Mouse (Mus musculus) macrophage (primary cell): ENCODE data around the gene Rgl2. TPM values are rescaled to one million over a fixed set of nuclear protein-coding genes. Genes with fewer than 3 reads are reported as not detected.

Experiments
- H3K27ac ChIP-seq: fragments of 350-480 bp; formaldehyde crosslinking; 2 replicates; pipeline ENCODE4 v1.9.0; 2021
- H3K36me3 ChIP-seq: fragments of 350-480 bp; formaldehyde crosslinking; 2 replicates; pipeline ENCODE4 v1.9.0; 2021; ENCODE audit errors: inconsistent target
- H3K4me3 ChIP-seq: fragments of 350-480 bp; formaldehyde crosslinking; 2 replicates; pipeline ENCODE4 v1.9.0; 2021; ENCODE audit errors: inconsistent target
- H3K79me2 ChIP-seq: fragments of 350-480 bp; formaldehyde crosslinking; 2 replicates; pipeline ENCODE4 v1.9.0; 2021; ENCODE audit errors: inconsistent target
- WGBS: methylation state at CpG from one replicate; pipeline ENCODE4 v1.1.7; 2026; ENCODE audit warnings: inconsistent platforms; ENCODE audit not compliant: missing documents; 5-methylcytosine and 5-hydroxymethylcytosine counted together
- polyA plus RNA-seq: library from polyadenylated mRNA; stranded (reverse); fragments of 250-400 nt; gene quantifications from 3 replicates; pipeline ENCODE4 v1.2.4, GENCODE M21; 2018; ENCODE audit warnings: inconsistent platforms

Rgl2 gene
- polyA plus RNA-seq, 1 experiment from 2014 or later = 36.9 TPM

DNA sequence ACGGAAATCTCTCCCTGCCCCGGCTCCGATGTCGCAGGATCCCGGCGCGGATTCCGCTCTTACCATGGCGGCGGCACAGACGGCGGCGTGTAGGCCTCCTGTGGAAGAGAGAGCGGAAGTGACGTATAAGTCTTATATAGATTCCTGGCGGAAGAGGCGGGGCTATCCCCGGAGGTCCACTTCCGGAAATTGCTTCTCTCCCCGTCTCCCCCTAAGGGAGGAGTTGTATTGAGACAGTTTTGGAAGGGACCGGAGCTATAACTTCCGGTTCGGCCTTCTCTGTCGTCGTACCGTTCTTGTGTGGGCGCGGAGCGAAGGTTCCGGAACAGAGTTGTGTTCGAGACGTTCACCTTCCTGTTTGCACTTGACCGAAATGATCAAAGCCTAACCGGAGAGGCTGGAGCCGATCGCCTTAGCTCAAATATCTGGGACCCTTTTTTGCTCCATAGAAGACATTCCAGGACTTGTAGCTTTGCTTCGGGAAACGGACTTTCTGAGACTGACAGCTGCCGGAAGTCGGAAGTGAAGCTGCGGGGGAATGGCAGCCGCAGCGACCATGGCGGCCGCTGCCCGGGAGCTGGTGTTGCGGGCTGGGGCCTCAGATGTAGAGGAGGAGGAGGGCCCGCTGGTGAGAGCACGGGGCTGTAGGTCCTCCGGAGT lies 26.3 kb downstream of the Rgl2 start, which contains the start of the genes Vps52 and Rps18:
Gene Vps52 (plus strand): TSS at position 258 of the 660 bp plus-strand sequence.
Gene Rps18 (minus strand): TSS at position 447 of the 660 bp plus-strand sequence.
- peaks cover 51% of the 10 kb centered on the region for H3K79me2 ChIP-seq
- H3K27ac ChIP-seq = peak within 1 kb of the TSS; percentile 93
- peak within 1 kb of the TSS; percentile 92 for H3K4me3 ChIP-seq
- under 1% methylated on average over 50 of the region's 50 CpGs for WGBS
- H3K36me3 ChIP-seq = peaks cover 33% of the 10 kb centered on the region

DNA sequence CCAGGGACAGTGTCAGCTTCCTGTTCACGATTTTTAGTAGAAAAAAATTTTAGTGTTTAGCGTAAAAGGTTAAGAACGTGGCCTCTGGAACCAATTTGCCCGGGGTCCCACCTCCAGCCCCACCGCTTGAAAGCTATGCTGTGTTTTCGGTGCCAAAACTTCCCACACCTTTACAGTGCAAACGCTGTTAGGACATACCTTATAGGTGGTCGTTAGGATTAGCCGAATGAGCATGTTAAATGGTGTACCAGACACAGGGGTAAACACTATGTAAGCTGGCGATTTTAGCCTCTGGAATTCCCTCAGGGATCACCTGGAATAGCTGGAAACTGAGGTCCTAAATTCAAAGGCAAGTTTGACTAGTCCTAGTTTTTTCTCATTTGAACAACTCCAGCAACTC lies 27.0 kb downstream of the Rgl2 start:
- peak overlapping the region; percentile 93 for H3K27ac ChIP-seq
- H3K79me2 ChIP-seq = peaks cover 46% of the 10 kb centered on the region
- H3K4me3 ChIP-seq = peak overlapping the region; percentile 92
- 12% methylated on average over 10 of the region's 10 CpGs for WGBS
- peaks cover 40% of the 10 kb centered on the region for H3K36me3 ChIP-seq

DNA sequence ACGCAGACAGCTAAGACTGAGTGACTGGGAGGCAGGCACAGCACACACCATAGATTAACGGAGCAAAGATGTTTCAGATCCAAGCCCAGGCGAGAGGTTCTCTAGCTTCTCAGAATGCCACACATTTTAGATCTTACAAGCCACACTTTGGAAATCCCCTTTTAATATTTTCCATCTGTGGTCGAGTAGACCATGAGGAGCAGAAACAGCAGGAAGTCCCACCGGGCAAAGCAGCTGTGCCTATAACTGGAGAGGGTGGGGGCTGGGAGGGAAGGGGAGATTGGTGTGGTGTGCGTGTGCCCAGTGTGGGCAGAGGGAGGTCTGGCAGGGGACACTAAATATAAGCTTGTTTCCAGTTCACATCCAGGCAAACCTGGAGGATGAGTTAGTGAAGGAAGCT lies 28.1 kb downstream of the Rgl2 start:
- Histone ChIP-seq H3K27ac (no peak overlapping the region), H3K79me2 (peaks cover 46% of the 10 kb centered on the region), H3K36me3 (peaks cover 50% of the 10 kb centered on the region), H3K4me3 (no peak overlapping the region)
- WGBS = 83% methylated on average over 6 of the region's 6 CpGs

DNA sequence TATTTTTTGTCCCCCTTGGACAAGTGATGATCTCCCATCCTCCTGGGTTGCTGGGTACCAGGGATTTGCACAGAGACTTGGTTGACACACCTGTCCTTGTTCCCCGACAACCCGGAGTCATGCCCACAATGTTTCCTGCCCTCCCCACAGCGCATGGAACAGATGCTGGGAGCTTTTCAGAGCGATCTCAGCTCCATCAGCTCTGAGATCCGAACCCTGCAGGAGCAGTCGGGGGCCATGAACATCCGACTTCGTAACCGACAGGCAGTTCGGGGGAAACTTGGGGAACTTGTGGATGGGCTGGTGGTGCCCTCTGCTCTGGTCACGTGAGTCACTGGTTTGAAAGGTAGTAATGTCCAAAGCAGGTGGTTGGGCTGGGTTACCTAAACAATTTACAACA lies 29.1 kb downstream of the Rgl2 start:
- H3K4me3 ChIP-seq = no peak overlapping the region
- H3K36me3 ChIP-seq = peaks cover 50% of the 10 kb centered on the region
- WGBS = 92% methylated on average over 11 of the region's 11 CpGs
- H3K79me2 ChIP-seq = peaks cover 39% of the 10 kb centered on the region
- no peak overlapping the region for H3K27ac ChIP-seq

DNA sequence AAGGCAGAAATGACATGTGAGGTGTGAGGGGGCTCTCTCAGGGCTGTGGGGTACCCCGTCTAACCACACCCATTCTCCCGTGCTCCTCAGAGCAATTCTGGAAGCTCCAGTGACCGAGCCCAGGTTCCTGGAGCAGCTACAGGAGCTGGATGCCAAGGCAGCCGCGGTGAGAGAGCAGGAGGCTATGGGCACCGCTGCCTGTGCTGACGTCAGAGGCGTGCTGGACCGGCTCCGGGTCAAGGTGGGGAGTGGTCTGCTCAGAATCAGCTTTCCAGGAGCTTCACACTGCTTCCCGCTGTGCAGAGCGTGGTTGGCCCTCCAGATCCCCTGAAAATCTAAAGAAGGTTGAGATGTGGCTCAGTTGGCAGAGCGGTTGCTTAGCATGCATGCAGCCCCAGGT lies 29.8 kb downstream of the Rgl2 start:
- Histone ChIP-seq H3K36me3 (peaks cover 52% of the 10 kb centered on the region), H3K4me3 (no peak overlapping the region), H3K27ac (no peak overlapping the region), H3K79me2 (peaks cover 32% of the 10 kb centered on the region)
- WGBS = 90% methylated on average over 13 of the region's 13 CpGs

DNA sequence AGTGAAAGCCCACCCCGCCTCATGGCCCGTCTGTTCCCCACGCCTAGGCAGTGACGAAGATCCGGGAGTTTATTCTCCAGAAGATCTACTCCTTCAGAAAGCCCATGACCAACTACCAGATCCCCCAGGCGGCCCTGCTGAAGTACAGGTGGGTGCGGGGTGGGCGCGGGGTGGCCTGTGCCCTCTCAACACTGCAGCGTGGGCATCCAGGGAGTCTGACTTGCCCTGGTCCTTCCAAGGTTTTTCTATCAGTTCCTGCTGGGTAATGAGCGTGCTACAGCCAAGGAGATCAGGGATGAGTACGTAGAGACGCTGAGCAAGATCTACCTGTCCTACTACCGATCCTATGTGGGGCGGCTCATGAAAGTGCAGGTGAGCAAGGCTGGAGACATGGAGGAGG lies 30.6 kb downstream of the Rgl2 start:
- peaks cover 24% of the 10 kb centered on the region for H3K79me2 ChIP-seq
- no peak overlapping the region for H3K4me3 ChIP-seq
- WGBS = 96% methylated on average over 15 of the region's 15 CpGs
- H3K36me3 ChIP-seq = peaks cover 53% of the 10 kb centered on the region
- H3K27ac ChIP-seq = no peak overlapping the region

DNA sequence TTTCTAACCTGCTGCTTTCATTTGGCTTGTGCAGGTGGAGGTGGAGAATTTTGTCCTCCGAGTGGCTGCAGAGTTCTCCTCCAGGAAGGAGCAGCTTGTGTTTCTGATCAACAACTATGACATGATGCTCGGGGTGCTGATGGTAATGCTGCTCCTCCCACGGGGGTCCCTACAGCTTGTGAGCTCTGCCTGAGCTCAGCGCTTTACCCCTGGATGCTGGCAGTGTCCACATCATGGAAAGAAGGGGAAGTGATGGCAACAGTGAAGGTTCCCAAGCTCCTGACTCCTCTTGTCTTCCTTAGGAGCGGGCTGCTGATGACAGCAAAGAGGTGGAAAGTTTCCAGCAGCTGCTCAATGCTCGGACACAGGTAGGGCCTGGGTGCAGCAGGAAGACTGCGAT lies 33.5 kb downstream of the Rgl2 start:
- no peak overlapping the region for H3K4me3 ChIP-seq
- peaks cover 3% of the 10 kb centered on the region; the same call in 1 of the 2 replicates for H3K79me2 ChIP-seq
- no peak overlapping the region for H3K27ac ChIP-seq
- H3K36me3 ChIP-seq = peaks cover 65% of the 10 kb centered on the region
- WGBS = 93% methylated on average over 7 of the region's 7 CpGs

DNA sequence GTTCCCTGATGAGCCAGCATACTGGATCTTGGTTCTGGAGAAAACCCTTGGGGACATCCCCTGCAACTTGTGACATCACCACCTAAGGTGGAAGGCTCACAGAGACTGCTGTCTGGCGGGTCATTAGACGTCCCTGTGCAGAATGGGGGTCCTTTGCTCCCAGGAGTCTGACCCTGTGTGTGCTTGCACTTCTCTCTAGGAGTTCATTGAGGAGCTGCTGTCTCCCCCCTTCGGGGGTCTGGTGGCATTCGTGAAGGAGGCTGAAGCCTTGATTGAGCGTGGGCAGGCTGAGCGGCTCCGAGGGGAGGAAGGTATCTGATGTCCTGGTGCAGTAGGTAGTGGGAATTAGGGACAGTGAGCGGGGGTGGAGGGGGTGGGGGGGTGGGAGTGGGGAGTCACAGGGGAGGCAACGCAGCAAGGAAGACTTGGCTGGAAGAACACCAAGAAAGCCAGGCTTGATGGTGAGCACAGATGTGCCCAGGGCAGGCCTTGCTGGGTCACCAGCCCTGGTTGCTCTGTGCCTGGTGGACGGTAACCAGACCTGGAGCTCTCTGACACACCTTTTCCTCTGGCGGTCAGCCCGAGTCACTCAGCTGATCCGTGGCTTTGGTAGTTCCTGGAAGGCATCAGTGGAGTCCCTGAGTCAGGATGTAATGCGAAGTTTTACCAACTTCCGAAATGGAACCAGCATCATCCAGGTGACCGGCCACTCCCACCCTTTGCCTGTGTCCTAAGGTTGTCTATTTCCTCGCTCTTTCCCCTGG lies 35.9 kb downstream of the Rgl2 start:
- 88% methylated on average over 13 of the region's 17 CpGs for WGBS
- no peak overlapping the region for H3K27ac ChIP-seq
- H3K79me2 ChIP-seq = no peaks in the 10 kb centered on the region
- H3K4me3 ChIP-seq = no peak overlapping the region
- H3K36me3 ChIP-seq = peaks cover 47% of the 10 kb centered on the region

DNA sequence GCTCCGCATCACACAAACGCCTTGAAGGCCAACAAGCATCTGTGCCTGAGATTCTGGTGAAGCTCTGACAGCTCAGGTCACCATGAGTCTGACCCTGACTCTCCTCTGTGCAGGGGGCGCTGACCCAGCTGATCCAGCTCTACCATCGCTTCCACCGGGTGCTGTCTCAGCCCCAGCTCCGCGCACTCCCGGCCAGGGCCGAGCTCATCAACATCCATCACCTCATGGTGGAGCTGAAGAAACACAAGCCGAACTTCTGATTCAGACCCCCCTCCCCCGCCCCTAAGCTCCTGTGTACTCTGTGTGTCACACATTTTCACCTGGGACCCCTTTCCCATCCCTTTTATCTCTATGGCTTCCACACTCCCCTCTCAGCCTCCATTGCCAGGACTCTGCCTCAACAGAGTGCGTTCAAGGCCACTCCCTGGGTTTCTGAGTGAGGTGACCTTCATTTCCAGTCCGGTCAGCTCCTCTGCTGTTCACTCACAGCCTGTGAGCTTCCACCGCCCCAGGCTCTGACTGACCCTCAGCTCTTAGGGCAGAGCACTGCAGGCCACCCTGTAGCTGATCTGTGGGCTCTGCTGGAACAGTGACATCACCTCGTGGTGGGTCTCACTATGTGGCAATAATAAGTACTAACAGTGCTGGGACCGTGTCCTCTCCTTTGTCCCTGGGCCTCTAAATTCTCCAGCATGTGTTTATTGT lies 36.7 kb downstream of the Rgl2 start:
- H3K79me2 ChIP-seq = no peaks in the 10 kb centered on the region
- H3K27ac ChIP-seq = no peak overlapping the region
- no peak overlapping the region for H3K4me3 ChIP-seq
- WGBS = 95% methylated on average over 16 of the region's 16 CpGs
- peaks cover 39% of the 10 kb centered on the region for H3K36me3 ChIP-seq

DNA sequence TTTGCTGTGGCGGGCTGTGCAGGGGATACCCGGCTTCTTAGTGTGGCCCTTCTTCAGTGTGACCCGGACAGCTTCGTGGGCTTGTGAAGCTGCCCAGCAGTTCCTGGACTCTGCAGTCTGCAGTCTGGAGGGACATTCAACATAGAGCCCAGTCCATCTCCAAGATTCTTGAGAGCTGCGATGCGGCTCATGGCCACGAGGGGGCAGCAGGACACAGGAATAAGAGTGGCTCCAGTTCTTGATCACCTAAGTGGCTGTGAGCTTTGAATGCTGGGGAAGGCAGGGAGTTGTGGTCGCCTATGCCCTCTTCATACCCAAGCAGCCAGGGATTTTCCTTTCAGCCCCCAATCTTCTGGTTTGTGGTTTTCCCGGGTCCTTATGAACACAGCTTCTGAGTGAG lies 39.1 kb downstream of the Rgl2 start:
- WGBS = 2% methylated on average over 9 of the region's 9 CpGs
- Histone ChIP-seq H3K36me3 (peaks cover 15% of the 10 kb centered on the region; the same call in 1 of the 2 replicates), H3K27ac (no peak overlapping the region), H3K4me3 (no peak overlapping the region), H3K79me2 (no peaks in the 10 kb centered on the region)

DNA sequence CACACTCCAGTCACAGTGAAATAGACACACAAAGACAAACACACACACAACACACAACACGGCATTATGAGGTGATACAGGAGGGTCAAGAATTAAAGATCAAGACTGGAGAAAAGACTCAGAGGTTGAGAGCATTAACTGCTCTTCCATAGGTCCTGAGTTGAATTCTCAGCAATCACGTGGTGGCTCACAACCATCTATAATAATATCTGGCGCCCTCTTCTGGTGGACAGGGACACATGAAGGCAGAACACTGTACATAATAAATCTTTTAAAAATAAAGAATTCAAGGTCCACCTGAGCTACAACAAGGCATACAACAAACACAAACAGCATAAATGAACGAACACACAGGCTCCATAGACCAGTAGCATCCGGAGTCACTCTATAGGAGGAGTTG lies 39.6 kb downstream of the Rgl2 start:
- Histone ChIP-seq H3K79me2 (no peaks in the 10 kb centered on the region), H3K4me3 (no peak overlapping the region), H3K36me3 (peaks cover 14% of the 10 kb centered on the region; the same call in 1 of the 2 replicates), H3K27ac (no peak overlapping the region)
- WGBS = 40% methylated on average over 5 of the region's 5 CpGs

DNA sequence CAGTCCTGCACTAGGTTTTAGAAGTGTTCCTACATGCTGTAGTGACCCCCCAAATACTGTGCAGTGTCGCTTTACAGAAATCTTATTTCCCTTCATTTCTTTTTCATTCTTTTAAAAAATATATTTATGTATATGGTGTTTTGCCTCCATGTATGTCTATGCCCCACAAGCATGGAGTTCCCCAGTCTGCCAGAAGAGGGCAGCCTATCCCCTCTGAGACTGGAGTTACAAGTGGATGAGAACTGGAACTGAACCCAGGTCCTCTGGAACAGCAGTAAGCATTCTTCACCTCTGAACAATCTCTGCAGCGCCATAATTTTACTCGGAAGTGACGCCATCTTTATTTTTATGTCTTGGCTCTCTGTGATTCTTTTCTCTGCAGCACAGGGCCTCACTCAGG lies 40.1 kb downstream of the Rgl2 start:
- WGBS = 86% methylated on average over 4 of the region's 4 CpGs

DNA sequence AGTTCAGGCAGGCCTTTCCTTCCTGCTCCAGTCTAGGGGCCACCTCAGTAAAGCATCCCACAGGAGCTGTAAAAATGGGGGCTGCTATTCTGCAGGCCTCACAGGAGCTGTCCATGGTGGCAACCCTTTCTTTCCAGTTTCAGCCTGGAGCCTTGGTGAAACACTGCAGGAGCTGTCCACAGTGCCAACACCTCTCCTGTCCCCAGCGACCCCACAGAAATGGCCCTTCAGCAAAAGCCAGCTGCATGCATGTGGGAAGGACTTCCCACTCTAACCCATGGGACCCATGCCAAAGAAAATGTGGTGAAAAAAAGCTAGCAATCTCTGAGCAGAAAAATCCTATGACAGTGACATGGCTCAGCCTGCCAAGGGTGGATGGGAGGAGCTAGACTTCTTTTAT lies 43.3 kb downstream of the Rgl2 start:
- no peak overlapping the region for H3K27ac ChIP-seq
- no peak overlapping the region for H3K4me3 ChIP-seq
- peaks cover 17% of the 10 kb centered on the region for H3K36me3 ChIP-seq
- WGBS = 33% methylated on average over 1 of the region's 1 CpGs
- H3K79me2 ChIP-seq = peaks cover 13% of the 10 kb centered on the region; the same call in 1 of the 2 replicates

More for the DNA sequence above, 40.1 kb downstream of the Rgl2 start:
- Histone ChIP-seq H3K27ac (no peak overlapping the region), H3K4me3 (no peak overlapping the region), H3K36me3 (peaks cover 18% of the 10 kb centered on the region), H3K79me2 (no peaks in the 10 kb centered on the region)

DNA sequence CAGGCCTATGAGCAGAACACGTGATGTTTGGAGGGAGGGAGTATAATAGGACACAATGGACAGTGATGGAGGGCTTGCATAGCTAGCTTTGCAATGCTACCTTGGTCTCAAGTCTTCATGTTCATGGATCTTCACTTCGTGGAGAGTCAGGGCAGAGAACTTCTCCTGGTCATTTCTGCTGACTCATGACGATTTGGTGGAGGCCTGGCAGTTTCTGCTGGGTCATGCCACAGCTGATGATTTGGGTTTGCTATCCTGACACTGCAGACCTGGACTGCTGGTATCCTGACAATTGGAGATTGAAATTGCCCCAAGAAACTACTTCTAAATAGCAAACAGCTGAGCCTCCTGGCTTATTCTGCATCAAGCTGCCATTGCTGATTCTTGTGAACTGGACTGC lies 44.2 kb downstream of the Rgl2 start:
- no peak overlapping the region for H3K27ac ChIP-seq
- H3K4me3 ChIP-seq = no peak overlapping the region
- peaks cover 20% of the 10 kb centered on the region; the same call in 1 of the 2 replicates for H3K79me2 ChIP-seq
- H3K36me3 ChIP-seq = peaks cover 17% of the 10 kb centered on the region
- WGBS = 78% methylated on average over 3 of the region's 3 CpGs
